Mouse (Mus musculus) neural tube, embryonic 12.5 days (tissue): Measurements from ENCODE around the gene Tet3. TPM values are rescaled to one million over a fixed set of nuclear protein-coding genes. Genes with fewer than 3 reads are reported as not detected.

Experiments used
- ATAC-seq: fragments of 200-750 bp; cut with Nextera tagmentation; 2 replicates; pipeline ENCODE4 v1.8.0; 2017; ENCODE audit warnings: low read depth, mild to moderate bottlenecking, moderate TSS enrichment, moderate library complexity; ENCODE audit not compliant: low FRiP score
- H3K27ac ChIP-seq: fragments of 300-500 bp; sonication (generic); 2 replicates; pipeline ENCODE4 v1.5.1; 2016
- H3K27me3 ChIP-seq: fragments of 300-500 bp; sonication (generic); replicated peaks from 2 replicates; pipeline ENCODE4 v1.6.1; 2016; ENCODE audit warnings: mild to moderate bottlenecking
- H3K36me3 ChIP-seq: fragments of 300-500 bp; sonication (generic); 2 replicates; pipeline ENCODE4 v1.6.1; 2016; ENCODE audit warnings: mild to moderate bottlenecking
- H3K4me1 ChIP-seq: fragments of 300-500 bp; sonication (generic); 2 replicates; pipeline ENCODE4 v1.6.1; 2016
- H3K4me2 ChIP-seq: fragments of 300-500 bp; sonication (generic); replicated peaks from 2 replicates; pipeline ENCODE4 v1.6.1; 2016; ENCODE audit warnings: mild to moderate bottlenecking
- H3K4me3 ChIP-seq: fragments of 300-500 bp; sonication (generic); 2 replicates; pipeline ENCODE4 v1.5.1; 2016
- H3K9ac ChIP-seq: fragments of 300-500 bp; sonication (generic); 2 replicates; pipeline ENCODE4 v1.6.1; 2016; ENCODE audit warnings: mild to moderate bottlenecking
- H3K9me3 ChIP-seq: fragments of 300-500 bp; sonication (generic); 2 replicates; pipeline ENCODE4 v1.6.1; 2016; ENCODE audit warnings: mild to moderate bottlenecking
- WGBS: fragments of 180-500 bp; shearing (Covaris S2); methylation state at CpG from one replicate; pipeline ENCODE4 v1.1.7; 2016; 5-methylcytosine and 5-hydroxymethylcytosine counted together
- microRNA-seq: library from miRNA; unstranded; fragments of <30 nt; microRNA quantifications from one replicate; pipeline ENCODE4, GENCODE M21; 2017
- polyA plus RNA-seq: library from polyadenylated mRNA; unstranded; fragments of >200 nt; fragmentation: Nextera tagmentation; extraction: Ambion mirVana; gene quantifications from 2 replicates; pipeline ENCODE4 v1.2.1, GENCODE M21; 2016

The Tet3 gene
- polyA plus RNA-seq, 1 experiment from 2014 or later = 64.5 TPM

- Histone ChIP-seq H3K4me2 (no peak overlapping the region), H3K27me3 (no peaks in the 10 kb centered on the region), H3K9ac (no peak overlapping the region), H3K36me3 (no peaks in the 10 kb centered on the region), H3K9me3 (no peaks in the 10 kb centered on the region), H3K4me3 (no peak overlapping the region), H3K27ac (no peak overlapping the region), H3K4me1 (peaks cover 11% of the 10 kb centered on the region)
- WGBS = 67% methylated on average over 8 of the region's 8 CpGs
- no peak for ATAC-seq
Measured at GRCm38 (mm10) chr6:83323652-83324419, 135.0 kb downstream of the Tet3 start.

DNA sequence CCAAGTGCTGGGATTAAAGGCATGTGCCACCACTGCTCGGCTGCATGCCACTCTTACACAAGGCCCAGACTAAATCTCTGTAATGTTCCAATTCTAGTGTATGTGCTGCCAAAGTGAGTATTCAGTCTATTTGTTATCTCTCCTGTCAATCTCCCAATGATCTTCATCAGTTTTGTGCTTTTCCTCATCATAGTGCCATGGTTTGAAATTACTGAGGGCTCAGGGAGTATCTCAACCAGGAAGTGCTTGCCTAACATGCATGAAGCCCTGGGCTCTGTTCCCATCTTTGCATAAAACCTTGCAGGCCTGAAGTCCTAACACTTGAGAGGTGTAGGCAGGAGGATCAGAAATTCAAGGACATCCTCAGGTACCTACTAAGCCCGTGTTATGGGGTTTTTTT is 136.1 kb downstream of the Tet3 start:
- no peak for ATAC-seq
- WGBS = 62% methylated on average over 2 of the region's 2 CpGs
- Histone ChIP-seq H3K9me3 (no peaks in the 10 kb centered on the region), H3K36me3 (no peaks in the 10 kb centered on the region), H3K4me3 (no peak overlapping the region), H3K9ac (no peak overlapping the region), H3K27ac (no peak overlapping the region), H3K27me3 (no peaks in the 10 kb centered on the region), H3K4me2 (no peak overlapping the region), H3K4me1 (peaks cover 11% of the 10 kb centered on the region)

DNA sequence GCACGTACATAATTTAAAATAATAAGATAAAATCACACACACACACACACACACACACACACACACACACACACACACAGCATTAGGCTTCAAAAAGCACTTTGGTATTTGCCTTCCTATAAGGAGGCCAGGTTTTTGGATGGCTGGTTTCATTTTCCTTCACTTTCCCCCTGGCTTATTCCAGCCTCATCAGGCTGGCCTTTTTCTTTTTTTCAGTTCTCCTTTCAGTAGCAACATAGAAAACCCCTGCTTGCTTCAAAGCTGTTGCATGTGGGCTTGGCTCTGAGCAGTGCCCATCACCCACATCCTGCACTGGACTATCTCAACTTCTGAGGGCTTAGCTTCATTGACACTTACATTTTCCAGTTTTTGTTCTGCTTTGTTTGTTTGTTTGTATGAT is 137.0 kb downstream of the Tet3 start:
- H3K4me1 ChIP-seq = peaks cover 9% of the 10 kb centered on the region
- no peak for ATAC-seq
- no peaks in the 10 kb centered on the region for H3K27me3 ChIP-seq
- no peak overlapping the region for H3K27ac ChIP-seq
- WGBS = 65% methylated on average over 1 of the region's 1 CpGs
- no peaks in the 10 kb centered on the region for H3K9me3 ChIP-seq
- H3K9ac ChIP-seq = no peak overlapping the region
- H3K36me3 ChIP-seq = no peaks in the 10 kb centered on the region
- no peak overlapping the region for H3K4me2 ChIP-seq
- H3K4me3 ChIP-seq = no peak overlapping the region

DNA sequence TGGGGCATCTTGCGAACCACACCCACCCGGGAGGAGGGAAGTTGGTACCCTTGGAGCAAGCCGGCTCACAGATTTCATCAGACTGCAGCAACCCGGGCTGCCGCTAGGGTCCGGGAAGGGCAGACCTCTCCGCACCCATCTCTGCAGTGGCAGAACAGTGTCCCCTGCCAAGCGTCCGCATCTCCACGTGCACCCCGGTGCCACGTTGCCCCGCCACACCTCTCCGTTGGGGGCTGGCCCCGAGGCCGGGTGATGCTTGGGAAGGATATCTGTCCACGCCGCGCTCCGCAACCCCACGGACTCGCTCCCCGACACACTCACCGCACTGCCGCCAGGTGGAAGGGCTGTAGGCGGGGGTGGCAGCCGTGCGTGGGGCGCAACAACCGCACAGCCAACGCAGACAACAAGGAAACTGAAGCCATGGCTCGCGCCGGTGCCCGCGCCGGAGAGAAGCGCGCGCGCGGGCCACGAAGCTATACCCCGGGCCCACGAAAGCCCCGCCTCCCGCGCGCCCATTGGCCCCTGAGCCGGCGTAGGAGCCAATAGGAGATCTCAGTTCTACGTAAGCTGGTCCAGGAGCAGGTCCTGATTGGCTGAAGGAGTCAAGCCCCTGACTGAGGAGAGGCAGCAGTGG is 141.7 kb downstream of the Tet3 start:
- Histone ChIP-seq H3K4me1 (peaks cover 14% of the 10 kb centered on the region), H3K27ac (no peak overlapping the region; the same call in 1 of the 2 replicates), H3K4me3 (peak overlapping the region; percentile 91), H3K27me3 (no peaks in the 10 kb centered on the region), H3K4me2 (peak overlapping the region; percentile 71), H3K9ac (peak overlapping the region; percentile 82), H3K9me3 (no peaks in the 10 kb centered on the region), H3K36me3 (peaks cover 9% of the 10 kb centered on the region; the same call in 1 of the 2 replicates)
- under 1% methylated on average over 52 of the region's 52 CpGs for WGBS
- ATAC-seq = peak; percentile 99

DNA sequence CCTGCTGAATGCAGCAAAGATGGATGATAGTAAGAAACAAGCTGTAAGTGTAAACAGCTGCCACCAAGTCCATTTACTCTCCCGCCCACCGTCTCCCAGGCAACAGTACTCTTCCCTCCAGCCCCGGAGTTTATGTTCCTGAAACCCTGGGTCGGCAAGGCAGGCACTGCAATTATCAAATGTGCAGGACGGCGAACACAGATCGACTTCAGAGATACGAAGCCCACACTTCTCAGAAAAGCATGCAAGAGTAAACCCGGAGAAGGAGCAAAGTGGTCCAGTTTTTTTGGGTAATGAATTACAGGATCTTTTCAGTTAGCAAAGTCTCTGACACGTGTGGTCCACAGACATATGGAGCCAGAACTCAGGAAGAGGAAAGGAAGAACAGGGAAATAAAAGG is 142.9 kb downstream of the Tet3 start:
- H3K4me1 ChIP-seq = peaks cover 14% of the 10 kb centered on the region
- no peaks in the 10 kb centered on the region for H3K27me3 ChIP-seq
- peak overlapping the region; percentile 91; the same call in 1 of the 2 replicates for H3K4me3 ChIP-seq
- WGBS = 2% methylated on average over 10 of the region's 10 CpGs
- no peaks in the 10 kb centered on the region for H3K9me3 ChIP-seq
- H3K4me2 ChIP-seq = peak overlapping the region; percentile 71
- H3K27ac ChIP-seq = no peak overlapping the region
- ATAC-seq = no peak
- H3K9ac ChIP-seq = no peak overlapping the region
- peaks cover 21% of the 10 kb centered on the region for H3K36me3 ChIP-seq

DNA sequence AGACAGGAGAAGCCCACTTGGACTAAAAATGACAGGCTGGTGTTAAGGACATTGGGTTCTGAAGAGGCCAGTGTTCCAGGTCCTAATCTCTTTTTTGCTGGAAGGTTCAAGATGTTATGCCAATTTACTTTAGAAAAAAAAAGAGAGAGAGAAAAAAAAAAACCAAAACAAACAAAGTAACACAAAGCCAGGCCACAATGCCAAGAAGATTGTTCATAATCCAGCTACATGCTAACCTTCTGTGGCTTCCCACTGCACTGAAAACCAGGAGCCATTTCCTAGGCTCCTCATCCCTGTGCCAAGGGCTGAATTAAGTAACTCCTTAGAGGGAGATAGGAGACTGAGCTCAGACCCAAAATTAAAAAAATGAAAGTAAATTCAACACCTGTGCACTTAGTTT is 143.6 kb downstream of the Tet3 start:
- H3K9ac ChIP-seq = no peak overlapping the region
- no peaks in the 10 kb centered on the region for H3K27me3 ChIP-seq
- no peaks in the 10 kb centered on the region for H3K9me3 ChIP-seq
- no peak overlapping the region for H3K27ac ChIP-seq
- H3K4me3 ChIP-seq = no peak overlapping the region
- H3K4me1 ChIP-seq = peaks cover 14% of the 10 kb centered on the region
- H3K4me2 ChIP-seq = peak overlapping the region; percentile 71; the same call in 1 of the 2 replicates
- no peak for ATAC-seq
- peaks cover 28% of the 10 kb centered on the region for H3K36me3 ChIP-seq

GRCm38 (mm10) chr6:83312514-83312913 is 146.4 kb downstream of the Tet3 start:
- Histone ChIP-seq H3K4me1 (peaks cover 14% of the 10 kb centered on the region), H3K27ac (no peak overlapping the region), H3K9ac (no peak overlapping the region), H3K9me3 (no peaks in the 10 kb centered on the region), H3K4me3 (no peak overlapping the region), H3K27me3 (no peaks in the 10 kb centered on the region), H3K36me3 (peaks cover 48% of the 10 kb centered on the region), H3K4me2 (no peak overlapping the region)
- 91% methylated on average over 8 of the region's 8 CpGs for WGBS
- ATAC-seq = no peak

Small RNA genes lying within 50 kb of the gene (microRNA-seq; reads per million reads assigned to microRNA genes)
- gene Mir6374 = not detected

Other genes with a start within 250 kb of the Tet3 start
- 0.18 and 0.34 TPM in 2 replicates for gene Slc4a5, start 239.3 kb downstream of the Tet3 start, polyA plus RNA-seq
- gene Mthfd2, start 133.2 kb downstream of the Tet3 start, polyA plus RNA-seq = 30.8 and 33.1 TPM in 2 replicates
- 46.4 and 48.5 TPM in 2 replicates for gene Mob1a, start 133.1 kb downstream of the Tet3 start, polyA plus RNA-seq
- 92.1 and 93.5 TPM in 2 replicates for gene Bola3, start 109.9 kb downstream of the Tet3 start, polyA plus RNA-seq
- 62.6 and 66.4 TPM in 2 replicates for gene Dguok, start 47.9 kb upstream of the Tet3 start, polyA plus RNA-seq
- 1.3 and 2.0 TPM in 2 replicates for gene Actg2, start 77.2 kb upstream of the Tet3 start, polyA plus RNA-seq
- gene Stambp, start 113.6 kb upstream of the Tet3 start, polyA plus RNA-seq = 34.4 and 34.6 TPM in 2 replicates
- not detected in 2 replicates for gene Clec4f, start 197.1 kb upstream of the Tet3 start, polyA plus RNA-seq
- not detected in 2 replicates for gene Cd207, start 218.8 kb upstream of the Tet3 start, polyA plus RNA-seq